Mouse (Mus musculus): ENCODE measurements around the gene Gm45753. TPM values are rescaled to one million over a fixed set of nuclear protein-coding genes. Genes with fewer than 3 reads are reported as not detected.
A peak's percentile ranks its signal among the peaks of the same experiment; 100 is the strongest.
"Not testable (repeated sequence)": the region's sequence is repeated elsewhere in the genome, so short reads cannot be mapped to it uniquely, and the experiment has no call there.

Gene Gm45753
- total and polyA plus RNA-seq, 2 experiments from 2014 or later: 0.13 TPM; not detected in 1

DNA sequence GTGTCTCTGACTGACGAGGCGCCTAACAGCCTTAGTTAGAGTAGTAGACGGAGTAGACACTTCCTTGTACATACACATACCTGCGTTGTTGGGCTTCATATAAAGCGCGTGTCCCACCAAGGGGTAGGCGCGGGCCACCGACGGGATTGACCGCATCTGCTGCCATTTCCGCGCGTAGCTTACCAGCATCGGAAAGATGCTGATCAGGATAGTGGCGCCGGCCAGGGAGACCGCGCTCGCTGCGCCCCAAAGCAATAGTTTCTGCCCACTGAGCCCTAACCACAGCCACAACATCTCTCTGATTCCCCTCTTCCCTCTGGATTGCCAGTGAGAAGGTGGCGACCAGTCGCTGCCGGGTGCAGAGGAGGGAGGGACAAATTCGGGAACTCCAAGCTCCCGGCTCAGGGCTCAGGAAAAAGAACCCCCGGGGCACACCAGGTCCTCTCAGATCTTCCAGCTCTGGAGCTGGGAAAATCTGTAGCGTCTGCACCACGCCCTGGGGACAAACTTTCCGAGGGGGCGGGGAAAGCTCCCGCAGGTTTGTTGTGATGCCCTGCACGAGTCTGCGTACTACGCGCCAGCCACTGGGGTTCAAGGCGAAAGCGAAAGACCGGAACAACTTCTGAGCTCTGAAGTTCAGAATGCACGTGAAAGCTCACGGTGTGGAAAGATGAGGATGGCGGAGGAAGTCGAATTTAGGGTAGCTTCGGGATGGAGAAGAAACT, 24.6 kb upstream of the Gm45753 start, which contains the start of gene Cyp4v3:
Gene Cyp4v3 (minus strand): TSS at position 532 of the 725 bp plus-strand sequence.
- WGBS: under 1% methylated on average over 42 of the region's 44 CpGs
- TF ChIP-seq CTCF (IDR thresholded peaks at IDR 0.05; ENCODE audit: low read depth): no peak
- Histone ChIP-seq H3K4me2 (ENCODE audit: low read depth) (peak within 1 kb of the TSS; percentile 98), H3K4me3 (ENCODE audit: low read depth, low read length) (peak within 1 kb of the TSS; percentile 61), H3K36me3 (ENCODE audit: insufficient read depth) (no peaks in the 10 kb centered on the region), H3K9ac (peak within 1 kb of the TSS; percentile 52), H3K27me3 (ENCODE audit: insufficient read depth, low read length) (peaks cover 5% of the 10 kb centered on the region; the same call in 1 of the 2 replicates), H3K4me1 (ENCODE audit: insufficient read depth) (peaks cover 8% of the 10 kb centered on the region; the same call in 1 of the 2 replicates), H3K27ac (ENCODE audit: low read depth, low read length) (no peak within 1 kb of the TSS), H3K9me3 (ENCODE audit: low read length) (no peaks in the 10 kb centered on the region)
- DNase-seq (peak; percentile 44), ATAC-seq (peak; percentile 78)

- Histone ChIP-seq H3K36me3 (ENCODE audit: insufficient read depth) (no peaks in the 10 kb centered on the region), H3K4me2 (ENCODE audit: low read depth) (no peak overlapping the region), H3K4me3 (ENCODE audit: low read depth, low read length) (no peak overlapping the region), H3K4me1 (ENCODE audit: insufficient read depth) (peaks cover 8% of the 10 kb centered on the region; the same call in 1 of the 2 replicates), H3K27ac (ENCODE audit: low read depth, low read length) (no peak overlapping the region), H3K27me3 (ENCODE audit: insufficient read depth, low read length) (peaks cover 5% of the 10 kb centered on the region; the same call in 1 of the 2 replicates), H3K9me3 (ENCODE audit: low read length) (no peaks in the 10 kb centered on the region), H3K9ac (no peak overlapping the region)
- WGBS: 76% methylated on average over 3 of the region's 3 CpGs
- TF ChIP-seq CTCF (IDR thresholded peaks at IDR 0.05; ENCODE audit: low read depth): no peak
- DNase-seq (no peak), ATAC-seq (no peak)
Measured at GRCm38 (mm10) chr8:45330856-45331255, 22.6 kb upstream of the Gm45753 start.

DNA sequence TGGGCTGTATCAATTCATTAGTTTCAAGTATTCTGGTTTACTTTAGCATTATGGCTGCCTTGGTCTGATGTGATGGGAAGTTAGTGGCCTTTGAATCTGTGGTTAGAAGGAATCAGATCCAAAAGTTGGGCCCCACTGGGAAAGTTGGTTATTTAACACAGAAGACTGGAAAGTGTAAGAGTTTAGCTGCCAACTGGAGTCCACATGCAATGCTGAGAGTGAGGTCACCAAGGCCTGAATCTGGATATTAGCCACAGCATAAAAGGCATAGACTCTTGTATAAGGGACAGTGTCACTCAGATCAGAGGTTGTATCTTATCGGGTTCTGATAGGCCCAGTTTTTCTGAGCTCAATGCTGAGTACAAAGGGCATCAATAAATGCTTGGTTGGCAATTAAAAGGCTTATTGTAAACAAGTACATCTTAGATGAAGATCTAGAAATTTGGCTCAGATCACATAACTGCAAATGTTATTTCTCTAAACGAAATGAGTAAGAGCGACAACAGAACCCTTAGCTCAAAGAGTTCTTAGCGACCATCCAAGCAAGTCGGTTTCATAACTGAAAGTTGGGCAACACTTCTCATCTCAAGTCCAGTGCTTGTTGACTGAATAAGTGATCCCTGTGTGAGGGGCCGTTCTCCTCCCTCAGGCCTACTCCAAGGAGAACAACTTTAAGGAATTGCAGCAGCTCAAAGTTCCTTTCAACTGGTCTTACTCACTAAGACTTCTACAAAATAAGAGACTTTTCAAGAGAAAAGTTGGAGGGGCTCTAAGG, 21.1 kb upstream of the Gm45753 start:
- Histone ChIP-seq H3K4me2 (ENCODE audit: low read depth) (no peak overlapping the region), H3K4me3 (ENCODE audit: low read depth, low read length) (no peak overlapping the region), H3K9me3 (ENCODE audit: low read length) (no peaks in the 10 kb centered on the region), H3K36me3 (ENCODE audit: insufficient read depth) (no peaks in the 10 kb centered on the region), H3K9ac (no peak overlapping the region), H3K27ac (ENCODE audit: low read depth, low read length) (no peak overlapping the region), H3K27me3 (ENCODE audit: insufficient read depth, low read length) (peaks cover 5% of the 10 kb centered on the region; the same call in 1 of the 2 replicates), H3K4me1 (ENCODE audit: insufficient read depth) (peaks cover 8% of the 10 kb centered on the region; the same call in 1 of the 2 replicates)
- DNase-seq: no peak
- no peak for ATAC-seq
- no peak for TF ChIP-seq CTCF (IDR thresholded peaks at IDR 0.05; ENCODE audit: low read depth)
- WGBS: 89% methylated on average over 6 of the region's 6 CpGs

DNA sequence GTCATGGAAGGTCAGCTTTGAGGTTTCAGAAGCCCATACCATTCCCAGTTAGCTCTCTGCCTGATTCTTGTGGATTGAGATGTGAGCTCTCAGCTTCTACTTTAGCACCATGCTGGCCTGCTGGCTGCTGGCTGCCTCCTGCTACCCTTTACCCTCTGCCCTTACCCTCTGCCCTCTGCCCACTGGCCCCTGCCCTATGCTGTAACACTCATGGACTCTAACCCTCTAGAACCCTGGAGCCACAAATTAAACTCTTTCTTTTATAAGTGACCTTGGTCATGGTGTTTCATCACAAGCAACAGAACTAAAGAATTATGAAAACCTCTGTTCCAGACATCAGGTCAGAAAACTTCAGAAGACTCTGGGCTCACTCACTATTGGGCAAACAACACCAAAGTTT, 18.8 kb upstream of the Gm45753 start:
- not testable (repeated sequence) for H3K9ac ChIP-seq; ATAC-seq; DNase-seq; H3K36me3 ChIP-seq (ENCODE audit: insufficient read depth); H3K4me1 ChIP-seq (ENCODE audit: insufficient read depth); H3K4me2 ChIP-seq (ENCODE audit: low read depth); H3K27ac ChIP-seq (ENCODE audit: low read depth, low read length); H3K27me3 ChIP-seq (ENCODE audit: insufficient read depth, low read length); H3K4me3 ChIP-seq (ENCODE audit: low read depth, low read length); H3K9me3 ChIP-seq (ENCODE audit: low read length)

DNA sequence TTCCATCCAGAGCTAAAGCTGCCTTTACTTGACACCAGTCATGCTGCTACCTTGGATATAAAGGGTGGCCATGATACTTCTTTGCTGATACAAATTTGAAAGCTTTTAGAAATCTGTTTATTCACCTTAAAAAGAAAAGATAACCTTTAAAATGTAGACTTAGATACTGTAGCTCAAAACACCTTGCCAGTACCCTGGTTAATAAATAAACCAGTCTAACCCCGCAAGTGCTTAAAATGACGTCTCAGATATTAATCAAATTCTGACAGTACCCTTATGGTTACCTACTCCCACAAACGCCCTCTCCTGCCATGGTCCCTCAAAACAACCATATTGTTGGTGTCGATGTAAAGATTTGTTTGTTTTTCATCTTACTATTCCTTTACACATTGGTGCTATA, 15.9 kb upstream of the Gm45753 start:
- DNase-seq: no peak
- no peaks in the 10 kb centered on the region for H3K9me3 ChIP-seq (ENCODE audit: low read length)
- no peak overlapping the region for H3K9ac ChIP-seq
- H3K4me3 ChIP-seq (ENCODE audit: low read depth, low read length): no peak overlapping the region
- ATAC-seq: no peak
- 90% methylated on average over 4 of the region's 4 CpGs for WGBS
- H3K27me3 ChIP-seq (ENCODE audit: insufficient read depth, low read length): no peaks in the 10 kb centered on the region
- H3K4me1 ChIP-seq (ENCODE audit: insufficient read depth): no peaks in the 10 kb centered on the region
- no peaks in the 10 kb centered on the region for H3K36me3 ChIP-seq (ENCODE audit: insufficient read depth)
- TF ChIP-seq CTCF (IDR thresholded peaks at IDR 0.05; ENCODE audit: low read depth): no peak
- no peak overlapping the region for H3K4me2 ChIP-seq (ENCODE audit: low read depth)
- no peak overlapping the region for H3K27ac ChIP-seq (ENCODE audit: low read depth, low read length)

- WGBS: 81% methylated on average over 2 of the region's 2 CpGs
- ATAC-seq: no peak
- H3K9me3 ChIP-seq (ENCODE audit: low read length): no peaks in the 10 kb centered on the region
- DNase-seq: no peak
- H3K27ac ChIP-seq (ENCODE audit: low read depth, low read length): no peak overlapping the region
- no peak for TF ChIP-seq CTCF (IDR thresholded peaks at IDR 0.05; ENCODE audit: low read depth)
- H3K36me3 ChIP-seq (ENCODE audit: insufficient read depth): no peaks in the 10 kb centered on the region
- H3K4me2 ChIP-seq (ENCODE audit: low read depth): no peak overlapping the region
- no peak overlapping the region for H3K4me3 ChIP-seq (ENCODE audit: low read depth, low read length)
- no peak overlapping the region for H3K9ac ChIP-seq
- no peaks in the 10 kb centered on the region for H3K4me1 ChIP-seq (ENCODE audit: insufficient read depth)
- no peaks in the 10 kb centered on the region for H3K27me3 ChIP-seq (ENCODE audit: insufficient read depth, low read length)
Measured at GRCm38 (mm10) chr8:45321365-45321764, 13.1 kb upstream of the Gm45753 start.

DNA sequence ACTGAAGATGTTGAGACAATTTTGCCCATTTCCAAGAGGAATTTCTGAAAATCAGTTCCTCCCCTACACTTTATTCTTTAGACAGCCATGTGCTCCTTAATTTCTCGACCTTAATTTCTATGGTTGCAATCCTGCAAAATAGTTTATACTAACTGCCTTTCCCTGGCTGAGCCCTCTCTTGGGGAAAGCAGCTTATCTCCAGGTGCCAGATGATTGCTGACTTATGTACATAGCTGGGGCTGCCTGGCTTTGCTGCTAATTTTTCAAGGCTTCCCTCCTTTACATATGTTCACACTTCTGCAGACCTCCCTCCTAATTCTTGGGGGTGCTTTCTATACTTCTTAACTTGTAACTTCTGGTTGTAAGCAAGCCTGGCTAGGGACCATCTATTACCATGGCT, 12.7 kb upstream of the Gm45753 start:
- H3K9me3 ChIP-seq (ENCODE audit: low read length): no peaks in the 10 kb centered on the region
- H3K9ac ChIP-seq: no peak overlapping the region
- H3K4me3 ChIP-seq (ENCODE audit: low read depth, low read length): no peak overlapping the region
- ATAC-seq (no peak), DNase-seq (no peak)
- 88% methylated on average over 1 of the region's 1 CpGs for WGBS
- no peaks in the 10 kb centered on the region for H3K27me3 ChIP-seq (ENCODE audit: insufficient read depth, low read length)
- H3K4me2 ChIP-seq (ENCODE audit: low read depth): no peak overlapping the region
- H3K27ac ChIP-seq (ENCODE audit: low read depth, low read length): no peak overlapping the region
- no peaks in the 10 kb centered on the region for H3K36me3 ChIP-seq (ENCODE audit: insufficient read depth)
- H3K4me1 ChIP-seq (ENCODE audit: insufficient read depth): no peaks in the 10 kb centered on the region
- TF ChIP-seq CTCF (IDR thresholded peaks at IDR 0.05; ENCODE audit: low read depth): no peak

Measured in forebrain, postnatal 0 days (tissue).